Mouse (Mus musculus): ENCODE measurements around the gene Unc13d.

DNA sequence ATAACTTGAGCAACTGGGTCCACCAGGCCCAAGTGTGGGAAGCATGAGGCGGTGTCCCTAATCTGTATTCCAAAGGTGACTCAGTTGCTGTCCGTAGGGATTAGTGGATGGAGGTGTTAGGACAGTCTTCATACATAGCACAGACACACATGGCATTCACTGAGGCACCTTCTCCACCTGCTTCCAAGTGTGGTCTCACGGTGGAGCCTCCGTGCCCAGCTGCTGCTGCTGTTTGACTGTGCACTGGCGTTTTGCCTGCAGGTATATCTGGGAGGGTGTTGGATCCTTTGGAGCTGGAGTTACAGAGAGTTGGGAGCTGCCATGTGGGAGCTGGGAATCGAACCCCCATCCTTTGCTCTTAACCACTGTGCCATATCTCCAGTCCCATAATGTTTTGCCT, 43.2 kb downstream of the Unc13d start:
- no peak for TF ChIP-seq CTCF (IDR thresholded peaks at IDR 0.05; ENCODE audit: extremely low read depth, insufficient read depth, low read length)
- no peak for TF ChIP-seq POLR2A (IDR thresholded peaks at IDR 0.05; ENCODE audit: extremely low read depth, insufficient read depth, low read length)

All from cortical plate, adult 2 months (tissue).